7 mouse cellular contexts compared by ENCODE assay signal in the genomic region with DNA sequence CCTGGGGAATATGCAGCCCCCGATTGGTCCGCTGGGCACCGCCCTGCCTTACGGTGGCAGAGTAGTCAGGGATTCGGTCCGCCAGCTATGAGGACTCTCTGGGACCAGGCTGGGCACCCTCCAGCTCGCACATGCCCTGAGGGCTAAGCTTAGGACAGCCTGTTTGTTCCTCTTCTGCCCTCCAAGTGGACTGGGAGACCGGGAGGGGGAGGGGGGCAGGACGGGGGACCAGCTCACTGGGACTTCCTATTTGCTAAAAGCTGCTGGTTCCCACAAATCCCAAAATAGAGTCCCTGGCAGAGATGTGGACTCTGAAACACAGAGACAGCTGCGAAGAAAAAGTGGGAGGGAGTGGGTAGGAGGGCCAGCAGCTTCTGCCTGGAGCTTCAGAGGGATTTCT.
DNase-seq lines count a peak whose midpoint lies in the region; ATAC-seq lines count a peak whose summit lies in the region.

No protein-coding gene starts in this region.

- H3K9ac ChIP-seq in stomach, embryonic 16.5 days (ENCODE audit: low read length), result no peak overlapping the region

- H3K9me3 ChIP-seq in stomach, embryonic 16.5 days (replicated peaks; ENCODE audit: control insufficient read depth, low read length), result no peaks in the 10 kb centered on the region

- H3K36me3 ChIP-seq in stomach, embryonic 16.5 days (ENCODE audit: control insufficient read depth, insufficient read depth, low read length), result no peaks in the 10 kb centered on the region

- no peaks in the 10 kb centered on the region for H3K4me1 ChIP-seq in stomach, embryonic 16.5 days (ENCODE audit: control insufficient read depth, insufficient read depth, low read length)

- H3K4me3 ChIP-seq in stomach, embryonic 16.5 days (replicated peaks; ENCODE audit: low read length), result no peak overlapping the region

- 67% methylated on average over 10 of the region's 10 CpGs for WGBS in stomach, embryonic 16.5 days

- peak; percentile 51 for DNase-seq in urinary bladder, postnatal 14 days (ENCODE audit: low spot score)
- no peak for DNase-seq in urinary bladder, postnatal 25 days (ENCODE audit: low spot score)
- peak; percentile 30 to 34 for DNase-seq in heart, postnatal 36 days
- peak; percentile 43 to 72 for DNase-seq in left cerebral cortex, adult 9 months (ENCODE audit: low spot score in 2 of 2)
- DNase-seq in urinary bladder, adult 18-20 months (ENCODE audit: low spot score in 2 of 2), result no peak

- ATAC-seq in stomach, embryonic 16.5 days (ENCODE audit: insufficient read depth, low FRiP score), result peak; percentile 45; the same call in 1 of the 2 replicates
- ATAC-seq in erythroid progenitor cell, adult 5-6 weeks (replicated peaks; ENCODE audit: low FRiP score, poor library complexity, severe bottlenecking), result no peak

- no peak overlapping the region for H3K27ac ChIP-seq in stomach, embryonic 16.5 days (ENCODE audit: low read length)

- no peak overlapping the region for H3K4me2 ChIP-seq in stomach, embryonic 16.5 days (ENCODE audit: low read depth, low read length)

- H3K27me3 ChIP-seq in stomach, embryonic 16.5 days (ENCODE audit: control insufficient read depth, insufficient read depth, low read length), result no peaks in the 10 kb centered on the region

- intact Hi-C loops in heart, postnatal 36 days (cut with DNase I), result no loop called here

Comparison
In these comparisons a context has a peak if more than half of its experiments do, and no peak if none do; other contexts are left out.
1. DNase-seq: peak in urinary bladder, postnatal 14 days (single experiment), heart, postnatal 36 days (2 of 2) and left cerebral cortex, adult 9 months (2 of 2); none in urinary bladder, postnatal 25 days (single experiment) and urinary bladder, adult 18-20 months (0 of 2).